Mouse (Mus musculus): ENCODE results near the gene Phyhd1.

Gene Phyhd1

GRCm38 (mm10) chr2:30256616-30257350 is 9.2 kb upstream of the Phyhd1 start:
- no peak for DNase-seq (ENCODE audit: low spot score)

GRCm38 (mm10) chr2:30257699-30258460 is 8.1 kb upstream of the Phyhd1 start:
- no peak for DNase-seq (ENCODE audit: low spot score)

- no peak for DNase-seq (ENCODE audit: low spot score)
Measured at GRCm38 (mm10) chr2:30258600-30258999, 7.4 kb upstream of the Phyhd1 start.

GRCm38 (mm10) chr2:30259131-30260064 is 6.6 kb upstream of the Phyhd1 start:
- DNase-seq (ENCODE audit: low spot score), result no peak

- DNase-seq (ENCODE audit: low spot score), result no peak
Measured at GRCm38 (mm10) chr2:30261064-30261736, 4.8 kb upstream of the Phyhd1 start.

GRCm38 (mm10) chr2:30261921-30262839 is 3.8 kb upstream of the Phyhd1 start:
- no peak for DNase-seq (ENCODE audit: low spot score)

GRCm38 (mm10) chr2:30262840-30263441 is 3.1 kb upstream of the Phyhd1 start:
- DNase-seq (ENCODE audit: low spot score), result peak; percentile 70

GRCm38 (mm10) chr2:30263811-30264210 is 2.2 kb upstream of the Phyhd1 start:
- DNase-seq (ENCODE audit: low spot score), result no peak

GRCm38 (mm10) chr2:30264671-30265519 is 1.1 kb upstream of the Phyhd1 start:
- no peak for DNase-seq (ENCODE audit: low spot score)

GRCm38 (mm10) chr2:30266392-30266941 is 464 bp downstream of the Phyhd1 start:
- DNase-seq (ENCODE audit: low spot score), result no peak

- no peak for DNase-seq (ENCODE audit: low spot score)
Measured at GRCm38 (mm10) chr2:30267466-30267865, 1.5 kb downstream of the Phyhd1 start.

- DNase-seq (ENCODE audit: low spot score), result no peak
Measured at GRCm38 (mm10) chr2:30268371-30268770, 2.4 kb downstream of the Phyhd1 start.

GRCm38 (mm10) chr2:30269241-30269990 is 3.4 kb downstream of the Phyhd1 start:
- no peak for DNase-seq (ENCODE audit: low spot score)

GRCm38 (mm10) chr2:30270134-30270533 is 4.1 kb downstream of the Phyhd1 start:
- DNase-seq (ENCODE audit: low spot score), result peak; percentile 73

GRCm38 (mm10) chr2:30280743-30281142 is 14.7 kb downstream of the Phyhd1 start, which contains the start of gene Gm28038:
Gm28038 (plus strand) TSS chr2:30281043.
- DNase-seq (ENCODE audit: low spot score), result no peak

GRCm38 (mm10) chr2:30281651-30282050 is 15.6 kb downstream of the Phyhd1 start:
- DNase-seq (ENCODE audit: low spot score), result no peak

GRCm38 (mm10) chr2:30283193-30283592 is 17.2 kb downstream of the Phyhd1 start:
- no peak for DNase-seq (ENCODE audit: low spot score)

GRCm38 (mm10) chr2:30285004-30285403 is 19.0 kb downstream of the Phyhd1 start:
- no peak for DNase-seq (ENCODE audit: low spot score)

Data from layer of hippocampus, adult 11-12 months (tissue).